Mouse (Mus musculus): ENCODE results near the gene Gipc2.
"Not testable (repeated sequence)": the region's sequence is repeated elsewhere in the genome, so short reads cannot be mapped to it uniquely, and the experiment has no call there.

Gipc2 gene

DNA sequence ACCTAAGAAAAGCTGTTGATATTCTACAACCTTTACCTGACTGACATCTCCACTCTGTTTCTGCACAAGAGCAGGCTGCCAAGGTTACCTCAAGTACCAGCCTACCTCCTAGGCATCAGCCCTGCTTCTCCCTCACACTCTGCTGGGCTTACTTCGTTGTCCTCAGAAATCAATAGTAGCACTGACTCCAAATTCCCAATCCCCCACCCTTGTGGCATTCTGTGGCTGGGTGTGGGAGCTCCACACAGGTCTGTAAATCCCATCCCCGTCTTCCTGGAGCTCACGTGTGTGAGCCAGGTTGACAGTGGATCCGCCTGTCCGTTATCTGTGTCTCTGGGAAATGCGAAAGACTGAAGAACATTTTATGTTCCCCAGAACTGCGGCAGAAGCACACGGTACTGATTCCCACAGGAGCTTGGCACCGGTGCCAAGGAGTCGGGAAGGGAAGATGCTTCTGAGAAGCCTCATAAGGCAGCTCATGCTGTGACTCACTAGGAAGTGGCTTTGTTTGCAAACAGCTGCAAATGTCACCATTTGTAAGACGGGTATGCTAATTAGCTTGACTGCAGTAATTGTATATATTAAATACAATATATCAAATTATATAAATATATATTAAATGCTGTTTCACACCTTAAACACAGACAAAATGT is 10.6 kb downstream of the Gipc2 start:
- peak; percentile 72 for DNase-seq (ENCODE audit: low read depth, low spot score)

- DNase-seq (ENCODE audit: low read depth, low spot score) = peak; percentile 25
These were observed 11.9 kb downstream of the Gipc2 start for GRCm38 (mm10) chr3:152154095-152154494.

DNA sequence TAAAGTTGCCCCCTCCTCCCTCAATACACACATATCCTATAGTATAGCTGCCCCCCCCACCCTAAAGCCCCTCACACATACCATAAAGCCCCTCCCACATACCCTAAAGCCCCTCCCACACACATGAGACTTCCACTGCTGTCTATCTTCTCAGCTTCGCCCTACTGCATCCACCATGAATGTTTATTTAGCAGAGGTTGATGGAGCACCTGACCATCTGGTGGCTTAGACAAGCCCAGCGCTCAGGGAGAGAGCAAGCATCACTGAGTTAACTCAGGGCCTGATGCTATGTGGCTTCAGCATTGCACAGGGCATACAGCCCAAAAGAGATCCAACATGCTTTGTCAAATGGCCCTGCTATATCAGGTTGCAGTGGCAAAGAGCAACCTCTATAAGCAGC is 12.9 kb downstream of the Gipc2 start:
- no peak for DNase-seq (ENCODE audit: low read depth, low spot score)

GRCm38 (mm10) chr3:152152483-152152804 is 13.6 kb downstream of the Gipc2 start:
- no peak for DNase-seq (ENCODE audit: low read depth, low spot score)

DNA sequence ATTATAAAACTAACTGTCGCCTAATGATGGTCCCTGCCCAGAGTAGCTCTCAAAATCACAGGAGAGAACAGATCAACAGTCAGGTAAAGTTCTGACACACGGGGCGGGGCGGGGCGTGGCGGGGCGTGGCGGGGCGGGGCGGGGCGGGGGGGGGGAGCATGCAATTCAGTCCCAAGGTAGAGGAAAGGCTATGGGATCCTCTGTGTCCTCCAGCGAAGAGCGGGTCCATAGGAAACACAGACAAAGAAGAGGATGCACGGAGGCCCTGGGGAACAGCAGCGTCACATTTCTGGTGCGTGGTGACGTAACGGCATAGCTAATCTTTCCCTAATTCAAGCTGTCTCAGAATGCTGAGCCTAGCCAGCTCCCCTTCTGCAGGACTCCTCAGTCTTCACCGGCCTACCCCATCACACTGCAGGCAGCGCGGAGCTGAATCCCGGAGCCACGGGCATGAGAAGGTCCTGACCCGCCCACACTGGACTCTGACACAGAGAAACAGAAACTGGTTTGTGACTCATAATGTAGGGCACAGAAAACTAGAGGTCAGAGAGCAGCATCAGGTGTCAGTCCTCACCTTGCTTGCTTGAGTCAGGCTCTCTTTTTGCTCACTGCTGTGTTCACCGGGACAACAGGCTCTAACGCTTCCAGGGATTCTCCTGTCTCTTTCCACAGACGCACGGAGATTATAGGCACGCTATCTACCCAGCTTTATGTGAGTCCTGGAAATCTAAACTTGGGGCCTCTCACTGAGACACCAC is 14.1 kb downstream of the Gipc2 start:
- no peak for DNase-seq (ENCODE audit: low read depth, low spot score)

DNA sequence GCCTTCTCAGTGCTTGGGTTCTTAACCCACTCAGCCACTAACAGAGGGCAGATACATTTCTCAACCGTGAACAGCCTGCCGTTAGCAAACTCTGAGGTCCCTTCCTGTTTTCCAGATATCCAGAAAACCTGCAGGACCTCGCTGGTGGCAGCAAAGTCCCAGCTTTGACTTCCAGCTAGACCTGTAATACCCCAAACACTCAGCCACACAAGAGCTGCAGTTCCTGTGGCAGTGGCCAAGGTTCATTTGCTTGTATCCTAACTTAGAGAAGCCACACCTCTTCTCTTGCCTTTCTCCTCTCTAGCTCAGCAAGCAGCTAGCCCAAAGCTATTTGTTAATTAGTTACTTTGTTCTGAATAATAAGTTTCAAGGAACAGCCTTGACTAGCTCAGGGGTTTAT is 16.2 kb downstream of the Gipc2 start:
- DNase-seq (ENCODE audit: low read depth, low spot score) = no peak

DNA sequence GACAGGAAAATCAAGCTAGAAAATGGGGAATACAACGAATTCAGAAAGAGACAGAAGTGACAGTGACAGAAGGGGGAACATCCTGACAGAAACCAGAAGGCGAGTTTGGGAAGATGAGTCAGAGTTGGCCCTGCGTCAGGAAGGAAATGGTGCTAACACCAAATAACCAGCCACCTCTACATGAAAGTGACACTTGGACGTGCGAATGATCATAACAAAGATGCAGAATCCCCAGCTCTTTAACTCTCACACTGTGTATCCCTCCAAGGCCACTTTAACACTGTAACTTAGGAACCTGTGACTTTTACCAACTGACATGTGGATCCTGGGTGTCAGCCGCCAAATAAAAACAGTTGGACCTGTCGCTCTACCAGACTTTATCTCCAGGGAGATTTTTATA is 16.6 kb downstream of the Gipc2 start:
- DNase-seq (ENCODE audit: low read depth, low spot score) = peak; percentile 21

DNA sequence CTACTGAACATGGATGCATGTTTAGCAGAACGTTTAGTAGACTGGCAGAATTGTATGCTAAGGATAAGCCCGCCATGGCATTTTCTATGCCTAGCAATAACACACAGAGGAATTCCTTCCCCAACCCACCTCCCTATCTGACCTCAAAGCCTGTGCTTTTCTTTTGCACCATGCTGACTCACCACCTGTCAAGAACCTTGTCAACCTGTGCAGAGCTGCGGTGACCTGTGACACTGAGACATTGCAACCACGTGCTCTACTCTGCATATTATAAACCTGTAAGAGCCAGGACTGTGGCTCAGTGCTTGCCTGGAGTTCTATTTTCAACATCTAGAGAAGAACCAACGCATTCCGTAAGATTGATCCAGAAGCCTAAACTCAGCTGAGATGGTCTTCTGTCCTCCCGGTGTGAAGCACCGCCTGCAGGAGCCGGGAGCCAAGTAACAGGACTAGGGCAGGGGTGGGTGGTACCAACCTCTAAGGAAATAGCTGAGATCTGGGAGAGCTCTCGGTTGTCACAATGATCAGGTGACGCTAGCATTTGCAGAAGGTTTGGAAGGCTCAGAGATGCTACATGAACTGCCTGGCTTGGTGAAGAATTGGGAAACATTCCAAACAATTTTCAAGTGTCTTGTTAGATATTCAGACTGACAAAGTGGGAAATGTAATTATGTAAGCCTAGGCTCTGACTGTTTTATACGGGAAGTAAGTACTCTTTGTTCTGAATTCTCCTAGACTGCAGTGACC is 18.8 kb downstream of the Gipc2 start:
- peak; percentile 25 for DNase-seq (ENCODE audit: low read depth, low spot score)

DNA sequence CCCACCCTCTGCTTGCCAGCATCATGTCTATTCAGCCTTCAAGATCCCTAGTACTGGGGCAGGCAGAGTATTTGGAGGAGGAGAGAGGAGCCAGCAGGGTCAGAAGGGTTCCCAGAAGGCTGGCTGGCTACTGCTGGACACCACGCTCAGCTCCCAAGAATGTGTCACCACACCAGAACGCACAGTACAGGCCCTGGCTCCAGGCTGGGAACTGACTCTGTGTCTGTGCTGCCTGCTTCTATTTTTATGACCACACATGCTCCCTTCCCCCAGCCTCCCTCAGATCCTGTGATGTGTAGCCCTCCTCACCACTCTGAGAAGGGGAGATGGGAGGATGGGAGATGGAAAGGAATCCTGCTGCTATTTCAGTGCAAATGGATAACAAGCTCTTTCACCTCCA is 20.8 kb downstream of the Gipc2 start:
- DNase-seq (ENCODE audit: low read depth, low spot score) = peak; percentile 80

DNA sequence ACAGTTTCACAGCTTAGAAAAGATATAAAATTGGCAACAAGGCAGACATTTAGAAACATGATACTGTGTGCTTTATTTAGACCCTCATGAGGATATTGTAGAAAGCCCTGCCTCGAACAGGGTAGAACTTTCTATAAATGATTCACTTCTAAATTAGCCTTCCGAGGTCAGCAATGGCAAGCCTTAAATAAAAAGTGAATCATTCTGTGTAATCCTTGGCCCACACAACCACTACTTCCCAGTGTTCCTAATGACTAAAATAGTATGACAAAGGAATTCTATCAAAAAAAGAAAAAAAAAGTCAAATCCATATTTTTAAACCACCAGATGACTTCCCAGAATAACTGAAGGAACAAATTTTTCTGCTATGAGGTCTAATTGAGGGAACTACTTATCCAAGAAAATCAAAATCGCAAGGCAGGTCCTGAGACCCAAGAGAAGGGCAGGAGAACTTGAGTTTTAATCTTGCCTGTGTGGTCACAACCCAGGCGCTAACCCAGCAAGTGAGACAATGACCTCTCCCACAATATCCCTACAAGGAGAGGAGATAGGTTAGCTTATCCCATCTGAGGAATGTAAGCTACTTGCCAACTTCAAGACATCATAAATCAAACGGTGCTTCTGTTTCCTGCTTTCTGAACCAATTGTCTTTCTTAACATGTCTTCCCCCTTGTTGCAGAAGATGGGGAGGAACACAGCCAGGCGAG is 22.9 kb downstream of the Gipc2 start:
- peak; percentile 89 for DNase-seq (ENCODE audit: low read depth, low spot score)

GRCm38 (mm10) chr3:152142146-152142545 is 23.9 kb downstream of the Gipc2 start:
- peak; percentile 78 for DNase-seq (ENCODE audit: low read depth, low spot score)

DNA sequence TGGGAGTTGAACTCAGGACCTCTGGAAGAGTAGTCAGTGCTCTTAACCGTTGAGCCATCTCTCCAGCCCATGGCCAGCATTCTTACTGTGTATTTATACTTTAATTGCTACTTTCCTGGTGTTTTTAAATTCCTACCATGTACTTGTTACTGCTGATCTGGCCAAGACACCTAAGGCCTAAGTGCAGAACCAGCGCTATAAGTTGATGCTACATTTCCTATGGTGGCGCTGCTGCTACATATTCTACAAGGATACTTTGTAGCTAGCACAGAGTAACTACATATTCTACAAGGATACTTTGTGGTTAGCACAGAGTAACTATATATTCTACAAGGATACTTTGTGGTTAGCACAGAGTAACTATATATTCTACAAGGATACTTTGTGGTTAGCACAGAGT is 26.7 kb downstream of the Gipc2 start:
- DNase-seq (ENCODE audit: low read depth, low spot score) = not testable (repeated sequence)

GRCm38 (mm10) chr3:152136106-152136505 is 29.9 kb downstream of the Gipc2 start:
- DNase-seq (ENCODE audit: low read depth, low spot score) = not testable (repeated sequence)

DNA sequence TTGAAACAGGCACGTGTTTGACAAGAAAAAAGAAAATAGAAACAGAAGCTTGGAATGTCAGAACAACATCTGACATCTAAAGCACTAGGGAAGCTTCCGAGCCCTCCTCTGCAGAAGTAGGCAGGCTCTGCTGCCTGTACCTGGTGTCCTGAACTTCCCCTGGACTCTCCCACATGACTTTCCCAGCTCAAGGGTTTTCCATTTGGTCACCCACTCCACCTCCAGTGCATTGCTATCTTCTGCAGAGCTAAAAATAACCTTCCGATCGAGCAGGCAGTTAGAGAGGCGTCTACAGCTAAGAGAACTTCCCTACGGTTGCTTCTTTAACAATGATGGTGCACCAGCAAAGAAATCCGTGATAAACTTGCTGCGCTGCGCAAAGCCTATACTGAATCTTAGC is 32.4 kb downstream of the Gipc2 start:
- peak; percentile 19 for DNase-seq (ENCODE audit: low read depth, low spot score)

- DNase-seq (ENCODE audit: low read depth, low spot score) = peak; percentile 18
These were observed 35.1 kb downstream of the Gipc2 start for GRCm38 (mm10) chr3:152130963-152131362.

DNA sequence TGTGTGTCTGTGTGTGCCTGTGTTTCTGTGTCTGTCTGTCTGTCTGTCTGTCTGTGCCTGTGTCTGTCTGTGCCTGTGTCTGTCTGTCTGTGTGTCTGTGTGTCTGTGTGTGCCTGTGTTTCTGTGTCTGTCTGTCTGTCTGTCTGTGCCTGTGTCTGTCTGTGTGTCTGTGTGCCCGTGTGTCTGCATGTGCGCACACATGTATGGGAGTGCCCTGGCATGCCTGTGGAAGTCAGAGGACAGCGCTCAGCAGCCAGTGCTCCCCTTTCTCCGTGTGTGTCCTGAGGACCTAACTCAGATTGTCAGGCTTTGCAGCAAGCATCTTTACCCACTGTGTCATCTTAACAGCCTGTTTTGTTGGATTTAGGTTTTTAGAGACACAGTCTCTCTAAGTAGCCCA is 36.6 kb downstream of the Gipc2 start:
- DNase-seq (ENCODE audit: low read depth, low spot score) = not testable (repeated sequence)

GRCm38 (mm10) chr3:152128631-152129030 is 37.4 kb downstream of the Gipc2 start:
- no peak for DNase-seq (ENCODE audit: low read depth, low spot score)

DNA sequence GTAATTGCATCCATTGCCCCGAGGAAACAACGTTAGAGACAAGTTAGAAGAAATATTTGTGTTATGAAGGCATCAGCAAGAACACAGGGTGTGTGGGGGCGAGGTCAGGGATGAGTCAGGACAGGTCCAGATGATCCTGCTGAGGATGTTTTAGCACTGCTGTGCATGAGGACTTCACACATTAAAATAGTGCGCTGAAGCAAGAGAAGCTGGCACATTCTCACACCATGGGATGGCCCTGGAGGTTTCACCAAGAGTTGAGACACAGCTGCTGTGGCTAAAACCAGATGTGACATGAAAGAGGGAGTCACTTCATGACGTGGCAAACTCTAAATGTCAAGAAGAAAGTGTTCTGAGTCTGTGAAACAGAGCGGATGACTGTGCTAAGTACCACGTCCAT is 38.9 kb downstream of the Gipc2 start:
- DNase-seq (ENCODE audit: low read depth, low spot score) = peak; percentile 87

GRCm38 (mm10) chr3:152122720-152123119 is 43.3 kb downstream of the Gipc2 start:
- peak; percentile 98 for DNase-seq (ENCODE audit: low read depth, low spot score)

- DNase-seq (ENCODE audit: low read depth, low spot score) = peak; percentile 92
These were observed 43.9 kb downstream of the Gipc2 start for GRCm38 (mm10) chr3:152122101-152122500.

- DNase-seq (ENCODE audit: low read depth, low spot score) = peak; percentile 82
These were observed 44.6 kb downstream of the Gipc2 start for GRCm38 (mm10) chr3:152121169-152122009.
